Mouse (Mus musculus) inflammation-experienced regulatory T-cells, adult 6 months (primary cell): ENCODE measurements around the gene Fam131c. TPM values are rescaled to one million over a fixed set of nuclear protein-coding genes. Genes with fewer than 3 reads are reported as not detected.

Experiments used
- ATAC-seq: one replicate; pipeline ENCODE4 v1.8.0; 2017
- polyA plus RNA-seq, 3 experiments: library from polyadenylated mRNA; unstranded; fragments of 100-300 nt; shearing (Covaris generic); gene quantifications; one replicate each; pipeline ENCODE4 v1.2.1; 2017

Gene Fam131c
- polyA plus RNA-seq, 3 experiments from 2014 or later = not detected

- ATAC-seq = no peak
Observed at GRCm38 (mm10) chr4:141360846-141361245, 7.2 kb upstream of the Fam131c start.

- no peak for ATAC-seq
Observed at GRCm38 (mm10) chr4:141362937-141363548, 5.0 kb upstream of the Fam131c start.

- no peak for ATAC-seq
Observed at GRCm38 (mm10) chr4:141365126-141365525, 2.9 kb upstream of the Fam131c start.

GRCm38 (mm10) chr4:141365876-141366275 lies 2.1 kb upstream of the Fam131c start:
- ATAC-seq = no peak

- no peak for ATAC-seq
Observed at GRCm38 (mm10) chr4:141372426-141372825, 4.4 kb downstream of the Fam131c start.

GRCm38 (mm10) chr4:141379674-141380073 lies 11.7 kb downstream of the Fam131c start:
- no peak for ATAC-seq

- ATAC-seq = no peak
Observed at GRCm38 (mm10) chr4:141382406-141382805, 14.4 kb downstream of the Fam131c start.

- ATAC-seq = peak; percentile 28
Observed at GRCm38 (mm10) chr4:141385275-141385674, 17.3 kb downstream of the Fam131c start.

GRCm38 (mm10) chr4:141386150-141386549 lies 18.1 kb downstream of the Fam131c start:
- no peak for ATAC-seq

GRCm38 (mm10) chr4:141387093-141387784 lies 19.2 kb downstream of the Fam131c start:
- ATAC-seq = peak; percentile 67

- no peak for ATAC-seq
Observed at GRCm38 (mm10) chr4:141387933-141388332, 19.9 kb downstream of the Fam131c start.

- ATAC-seq = no peak
Observed at GRCm38 (mm10) chr4:141389366-141390150, 21.5 kb downstream of the Fam131c start.

GRCm38 (mm10) chr4:141391293-141391692 lies 23.3 kb downstream of the Fam131c start:
- ATAC-seq = no peak

GRCm38 (mm10) chr4:141394751-141395150 lies 26.7 kb downstream of the Fam131c start:
- no peak for ATAC-seq

GRCm38 (mm10) chr4:141397861-141398260 lies 29.8 kb downstream of the Fam131c start:
- ATAC-seq = no peak

GRCm38 (mm10) chr4:141398545-141398944 lies 30.5 kb downstream of the Fam131c start, which contains the start of gene Clcnka:
TSS of gene Clcnka (minus strand) at chr4:141398724.
- no peak for ATAC-seq

GRCm38 (mm10) chr4:141400171-141400570 lies 32.2 kb downstream of the Fam131c start:
- no peak for ATAC-seq

- peak; percentile 73 for ATAC-seq
Observed at GRCm38 (mm10) chr4:141404518-141405313, 36.7 kb downstream of the Fam131c start.

GRCm38 (mm10) chr4:141405314-141405622 lies 37.2 kb downstream of the Fam131c start:
- no peak for ATAC-seq

- no peak for ATAC-seq
Observed at GRCm38 (mm10) chr4:141406516-141407299, 38.7 kb downstream of the Fam131c start.

- ATAC-seq = no peak
Observed at GRCm38 (mm10) chr4:141408577-141408976, 40.6 kb downstream of the Fam131c start.

- ATAC-seq = no peak
Observed at GRCm38 (mm10) chr4:141411430-141411992, 43.5 kb downstream of the Fam131c start.
